Mouse (Mus musculus): ENCODE results near the gene Nos1.

GRCm38 (mm10) chr5:117899361-117899760 lies 118.5 kb downstream of the Nos1 start:
- TF ChIP-seq FLI1 (IDR thresholded peaks at IDR 0.05; ENCODE audit: low read length) (no peak), GATA1 (IDR thresholded peaks at IDR 0.05; ENCODE audit: borderline replicate concordance, low read length) (no peak)

Data from megakaryocyte, embryonic 14.5 days (primary cell).